Mouse (Mus musculus) intestine, embryonic 16.5 days (tissue): Measurements from ENCODE around the gene Eml5. TPM values are rescaled to one million over a fixed set of nuclear protein-coding genes. Genes with fewer than 3 reads are reported as not detected.

Experiments
- polyA plus RNA-seq: library from polyadenylated mRNA; unstranded; fragments of >200 nt; fragmentation: Nextera tagmentation; extraction: Ambion mirVana; gene quantifications from 2 replicates; pipeline ENCODE4 v1.2.1, GENCODE M21; 2015

The Eml5 gene
- polyA plus RNA-seq, 1 experiment from 2014 or later: 5.1 TPM

Other genes with a start within 250 kb of the Eml5 start
- gene Ptpn21, start 164.1 kb downstream of the Eml5 start, polyA plus RNA-seq: 4.7 and 6.1 TPM in 2 replicates
- gene Zc3h14, start 154.5 kb downstream of the Eml5 start, polyA plus RNA-seq: 65.6 and 70.2 TPM in 2 replicates
- 13.1 and 14.6 TPM in 2 replicates for gene Ttc8, start 19.1 kb upstream of the Eml5 start, polyA plus RNA-seq